Mouse (Mus musculus) lung, postnatal 36 days (tissue): ENCODE results near the gene Gm11236.
"Not testable (repeated sequence)": the region's sequence is repeated elsewhere in the genome, so short reads cannot be mapped to it uniquely, and the experiment has no call there.

ENCODE experiments used
- DNase-seq: peaks from one replicate; pipeline ENCODE4 v3.0.0; 2022; ENCODE audit warnings: mixed read lengths

The Gm11236 gene

GRCm38 (mm10) chr4:73637821-73638220 is at the start of gene Gm11236:
TSS of gene Gm11236 (plus strand) at chr4:73638121.
- DNase-seq: not testable (repeated sequence)

- no peak for DNase-seq
These were observed 38.7 kb upstream of the Gm11236 start for GRCm38 (mm10) chr4:73599248-73599647.

- not testable (repeated sequence) for DNase-seq
These were observed 30.3 kb upstream of the Gm11236 start, which contains the start of gene Gm11238 for GRCm38 (mm10) chr4:73607581-73607980. TSS of gene Gm11238 (plus strand) at chr4:73607881.

- DNase-seq: not testable (repeated sequence)
These were observed 15.2 kb upstream of the Gm11236 start, which contains the start of gene Gm11237 for GRCm38 (mm10) chr4:73622684-73623083. TSS of gene Gm11237 (plus strand) at chr4:73622984.

GRCm38 (mm10) chr4:73661864-73662263 is 23.9 kb downstream of the Gm11236 start:
- not testable (repeated sequence) for DNase-seq

DNA sequence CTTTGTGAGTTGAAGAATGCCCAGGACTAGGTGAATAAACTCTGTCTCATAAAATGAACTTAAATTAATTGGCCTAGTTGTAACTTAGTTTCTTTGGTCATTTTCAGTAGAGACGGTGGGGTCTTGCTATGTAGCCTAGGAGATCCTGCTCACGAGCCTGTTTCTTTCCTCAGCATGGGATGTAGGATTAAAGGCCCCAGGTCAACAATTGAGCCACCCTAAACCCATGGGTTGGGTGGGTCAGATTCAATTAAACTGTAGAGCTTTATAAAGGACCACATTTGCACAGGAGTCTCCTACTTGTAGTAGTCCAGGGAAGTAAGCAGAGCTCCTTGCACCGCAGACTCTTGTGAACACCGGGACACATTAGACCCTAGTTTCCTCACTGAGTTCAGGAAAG is 30.1 kb downstream of the Gm11236 start, which contains the start of gene Gm11239:
Gene Gm11239, plus strand, starts transcription at position 301 of the 400 bp plus-strand sequence.
- not testable (repeated sequence) for DNase-seq

- not testable (repeated sequence) for DNase-seq
These were observed 45.3 kb downstream of the Gm11236 start, which contains the start of gene Gm428 for GRCm38 (mm10) chr4:73683216-73683615. TSS of gene Gm428 (plus strand) at chr4:73683516.
